In genomic region chr10:60349644-60350043, GRCm38 (mm10) we compare ENCODE assay signal across 13 mouse cellular contexts. TPM values are rescaled to one million over a fixed set of nuclear protein-coding genes. Genes with fewer than 3 reads are reported as not detected.
DNase-seq lines count a peak whose midpoint lies in the region; ATAC-seq and TF ChIP-seq lines count a peak whose summit lies in the region.
"Had no signal": no experiment of that assay in that cellular context is flagged by ENCODE, and none has a peak within 500 bp of the region (broad histone marks: within the 10 kb centered on the region; RNA-seq: fewer than 3 reads in every experiment).

No protein-coding gene starts in this region.

- H3K27me3 ChIP-seq in heart, embryonic 13.5 days (replicated peaks): peaks cover 3% of the 10 kb centered on the region; the same call in 1 of the 2 replicates
- peaks cover 15% of the 10 kb centered on the region for H3K27me3 ChIP-seq in limb, embryonic 15.5 days
- H3K27me3 ChIP-seq in stomach, embryonic 16.5 days (ENCODE audit: control insufficient read depth, insufficient read depth, low read length): 0 out of 2 replicates have a peak, but pooled peaks cover 3% of the 10 kb centered on the region
- no peaks in the 10 kb centered on the region for H3K27me3 ChIP-seq in thymus, adult 2 months (ENCODE audit: control insufficient read depth, insufficient read depth, low read length)
- H3K27me3 ChIP-seq: Patski had no signal

- 75% methylated on average over 5 of the region's 5 CpGs for WGBS in heart, embryonic 13.5 days
- 83% methylated on average over 5 of the region's 5 CpGs for WGBS in limb, embryonic 15.5 days
- 86% methylated on average over 5 of the region's 5 CpGs for WGBS in stomach, embryonic 16.5 days
- 83% methylated on average over 5 of the region's 5 CpGs for WGBS in thymus, adult 2 months

- TF ChIP-seq POLR2A in thymus, adult 2 months (IDR thresholded peaks at IDR 0.05; ENCODE audit: control insufficient read depth, extremely low read depth, insufficient read depth, low read length, poor library complexity): no peak

- ATAC-seq in heart, embryonic 13.5 days (ENCODE audit: extremely low read depth, insufficient number of reproducible peaks, low FRiP score, low TSS enrichment): no peak
- ATAC-seq in limb, embryonic 15.5 days (ENCODE audit: insufficient number of reproducible peaks, low FRiP score, low TSS enrichment, low read depth): no peak
- no peak for ATAC-seq in stomach, embryonic 16.5 days (ENCODE audit: insufficient read depth, low FRiP score)
- ATAC-seq: midbrain, embryonic 13.5 days; Patski had no signal

- no peaks in the 10 kb centered on the region for H3K9me3 ChIP-seq in heart, embryonic 13.5 days
- no peaks in the 10 kb centered on the region for H3K9me3 ChIP-seq in limb, embryonic 15.5 days
- no peaks in the 10 kb centered on the region for H3K9me3 ChIP-seq in stomach, embryonic 16.5 days (replicated peaks; ENCODE audit: control insufficient read depth, low read length)
- H3K9me3 ChIP-seq: midbrain, embryonic 13.5 days had no signal

- no peaks in the 10 kb centered on the region for H3K36me3 ChIP-seq in heart, embryonic 13.5 days
- H3K36me3 ChIP-seq in limb, embryonic 15.5 days: no peaks in the 10 kb centered on the region
- no peaks in the 10 kb centered on the region for H3K36me3 ChIP-seq in stomach, embryonic 16.5 days (ENCODE audit: control insufficient read depth, insufficient read depth, low read length)
- no peaks in the 10 kb centered on the region for H3K36me3 ChIP-seq in thymus, adult 2 months (ENCODE audit: control insufficient read depth, insufficient read depth, low read length)
- H3K36me3 ChIP-seq: midbrain, embryonic 13.5 days had no signal

- H3K4me1 ChIP-seq in heart, embryonic 13.5 days: peaks cover 60% of the 10 kb centered on the region
- peaks cover 76% of the 10 kb centered on the region for H3K4me1 ChIP-seq in limb, embryonic 15.5 days
- peaks cover 67% of the 10 kb centered on the region for H3K4me1 ChIP-seq in stomach, embryonic 16.5 days (ENCODE audit: control insufficient read depth, insufficient read depth, low read length)
- H3K4me1 ChIP-seq in thymus, adult 2 months (replicated peaks; ENCODE audit: control insufficient read depth, insufficient read depth, low read length): peaks cover 55% of the 10 kb centered on the region

- no peak for DNase-seq in heart, postnatal 4 days
- DNase-seq in spleen, adult 12 weeks (ENCODE audit: low spot score): peak; percentile 51
- no peak for DNase-seq in spleen, adult 18-20 months
- DNase-seq in thymus, adult 2 months: no peak
- DNase-seq in MN1 (ENCODE audit: low spot score): no peak
- DNase-seq: cerebellum, adult 8-10 months had no signal

- no peak overlapping the region for H3K9ac ChIP-seq in heart, embryonic 13.5 days
- no peak overlapping the region for H3K9ac ChIP-seq in limb, embryonic 15.5 days
- H3K9ac ChIP-seq in stomach, embryonic 16.5 days (ENCODE audit: low read length): peak overlapping the region; percentile 48
- H3K9ac ChIP-seq: midbrain, embryonic 13.5 days had no signal

- no peak overlapping the region for H3K4me3 ChIP-seq in heart, embryonic 13.5 days
- no peak overlapping the region for H3K4me3 ChIP-seq in limb, embryonic 15.5 days
- H3K4me3 ChIP-seq in stomach, embryonic 16.5 days (replicated peaks; ENCODE audit: low read length): 0 out of 2 replicates have a peak overlapping the region, but pooled peaks have one; percentile 8
- no peak overlapping the region for H3K4me3 ChIP-seq in thymus, adult 2 months (ENCODE audit: control insufficient read depth, insufficient read depth, low read length)
- H3K4me3 ChIP-seq: midbrain, embryonic 13.5 days had no signal

- 0 out of 2 replicates have a peak overlapping the region, but pooled peaks have one; percentile 86 for H3K27ac ChIP-seq in heart, embryonic 13.5 days (replicated peaks)
- peak overlapping the region; percentile 89 for H3K27ac ChIP-seq in limb, embryonic 15.5 days
- peak overlapping the region; percentile 97 for H3K27ac ChIP-seq in stomach, embryonic 16.5 days (ENCODE audit: low read length)
- no peak overlapping the region for H3K27ac ChIP-seq in thymus, adult 2 months (ENCODE audit: control insufficient read depth, insufficient read depth, low read length)
- H3K27ac ChIP-seq: midbrain, embryonic 13.5 days had no signal

- H3K4me2 ChIP-seq in heart, embryonic 13.5 days: peak overlapping the region; percentile 56
- H3K4me2 ChIP-seq in limb, embryonic 15.5 days: no peak overlapping the region
- peak overlapping the region; percentile 57; the same call in 1 of the 2 replicates for H3K4me2 ChIP-seq in stomach, embryonic 16.5 days (ENCODE audit: low read depth, low read length)
- H3K4me2 ChIP-seq: midbrain, embryonic 13.5 days had no signal

- TF ChIP-seq CTCF in thymus, adult 2 months (IDR thresholded peaks at IDR 0.05; ENCODE audit: borderline replicate concordance, control insufficient read depth, extremely low read depth, insufficient read depth, low read length, poor library complexity): no peak

RNA-seq across cellular contexts. Expression of gene Vsir, which starts 3.0 kb away (rescaled TPM):
- 2.4 and 3.2 TPM in 2 replicates for polyA plus RNA-seq in heart, embryonic 13.5 days (2015; fragmentation: Nextera tagmentation; extraction: Ambion mirVana)
- total RNA-seq in heart, postnatal 4 days (2021): 10 to 100 TPM; 11.1 to 15.0 TPM
- 3.4 and 6.7 TPM in 2 replicates for polyA plus RNA-seq in limb, embryonic 15.5 days (2015; fragmentation: Nextera tagmentation; extraction: Ambion mirVana)
- polyA plus RNA-seq in stomach, embryonic 16.5 days (2015; fragmentation: Nextera tagmentation; extraction: Ambion mirVana): 6.6 and 8.5 TPM in 2 replicates
- polyA plus RNA-seq in thymus, adult 2 months (2012; rRNA removed): 162 and 166 TPM in 2 replicates

RNA-seq across cellular contexts. Expression of gene Gm17455, which starts 49.9 kb away (rescaled TPM):
- 0.62 TPM in 1 of 2 replicates, not detected in the other for polyA plus RNA-seq in heart, embryonic 13.5 days (2015; fragmentation: Nextera tagmentation; extraction: Ambion mirVana)
- not detected for total RNA-seq in heart, postnatal 4 days (2021)
- polyA plus RNA-seq in limb, embryonic 15.5 days (2015; fragmentation: Nextera tagmentation; extraction: Ambion mirVana): 1.2 and 4.0 TPM in 2 replicates
- 0.76 TPM in 1 of 2 replicates, not detected in the other for polyA plus RNA-seq in stomach, embryonic 16.5 days (2015; fragmentation: Nextera tagmentation; extraction: Ambion mirVana)
- 1.1 and 2.3 TPM in 2 replicates for polyA plus RNA-seq in thymus, adult 2 months (2012; rRNA removed)
- total RNA-seq: adrenal gland, adult 8-10 months had no signal
- polyA plus RNA-seq: heart, embryonic 14.5 days; Patski had no signal

Comparison
In these comparisons a context has a peak if more than half of its experiments do, and no peak if none do; other contexts are left out.
1. RNA of gene Vsir, which starts 3.0 kb away (polyA plus RNA-seq): 162 to 166 TPM in thymus, adult 2 months; 6.6 to 8.5 TPM in stomach, embryonic 16.5 days, 3.4 to 6.7 TPM in limb, embryonic 15.5 days and 2.4 to 3.2 TPM in heart, embryonic 13.5 days; every median in the first group is over 10 times any median in the second.